Mouse (Mus musculus) lung, adult 2 months (tissue): ENCODE measurements around the gene Ptger3.

Experiments used
- CTCF ChIP-seq: fragments of 200-500 bp; IDR thresholded peaks from 2 replicates; pipeline ENCODE4 v1.5.1; 2011; ENCODE audit warnings: mild to moderate bottlenecking, low read length, control low read depth; ENCODE audit not compliant: insufficient read depth
- POLR2A ChIP-seq: fragments of 200-500 bp; IDR thresholded peaks from 2 replicates; pipeline ENCODE4 v1.6.1; 2011; ENCODE audit warnings: low read depth, mild to moderate bottlenecking, control low read depth, low read length, borderline replicate concordance; ENCODE audit errors: extremely low read depth

- TF ChIP-seq CTCF = no peak
- TF ChIP-seq POLR2A = no peak
Measured at GRCm38 (mm10) chr3:157572011-157572410, 5.3 kb downstream of the Ptger3 start.
